Mouse (Mus musculus): ENCODE results near the gene Spint2. TPM values are rescaled to one million over a fixed set of nuclear protein-coding genes. Genes with fewer than 3 reads are reported as not detected.

Gene Spint2
- polyA plus RNA-seq, 1 experiment: 21.4 TPM

DNA sequence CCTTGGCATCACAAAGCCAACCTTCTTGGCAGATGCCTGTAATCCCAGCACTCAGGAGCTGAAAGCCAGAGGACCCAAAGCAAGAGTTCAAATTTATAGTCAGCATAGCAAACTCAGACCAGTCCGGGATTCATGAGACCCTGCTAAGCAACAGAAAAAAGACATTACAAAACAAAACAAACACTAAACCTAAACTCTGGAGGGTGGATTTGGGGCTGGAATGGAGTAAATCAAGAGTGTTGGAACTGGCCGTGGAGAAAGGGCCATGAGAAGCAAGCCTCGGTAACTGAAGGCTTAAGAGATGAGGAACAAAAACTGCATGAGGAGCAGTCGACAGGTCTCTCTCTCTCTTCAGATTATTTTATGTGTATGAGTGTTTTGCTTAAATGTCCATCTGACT, 2.2 kb upstream of the Spint2 start:
- no peak for DNase-seq (ENCODE audit: extremely low spot score in 1 of 2, low spot score in 1 of 2)

DNA sequence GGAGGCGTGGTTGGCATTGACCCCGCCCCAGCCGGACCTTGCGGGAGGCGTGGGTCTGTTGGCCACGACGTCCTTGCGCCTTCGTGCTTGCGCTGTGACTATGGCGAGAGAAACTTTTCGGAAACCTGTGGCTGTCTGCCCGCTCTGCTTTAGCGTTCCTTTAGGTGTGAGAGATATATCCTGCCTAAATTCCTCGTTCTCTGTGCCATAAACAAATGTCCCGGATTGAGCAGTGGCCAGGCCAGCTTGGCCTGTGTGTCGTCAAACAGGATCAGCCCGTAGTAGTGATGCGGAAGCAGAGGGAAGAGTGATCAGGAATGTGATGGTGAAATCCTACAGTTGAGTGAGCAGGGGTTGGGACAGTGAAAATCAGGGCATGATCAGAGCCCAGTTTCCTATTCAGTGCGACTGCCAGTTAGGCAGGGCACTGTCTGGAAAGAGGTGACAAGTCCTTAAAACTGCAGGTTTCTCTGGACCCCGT, 402 bp upstream of the Spint2 start:
- DNase-seq (ENCODE audit: extremely low spot score in 1 of 2, low spot score in 1 of 2): no peak

- no peak for DNase-seq (ENCODE audit: extremely low spot score in 1 of 2, low spot score in 1 of 2)
Measured at GRCm38 (mm10) chr7:29280801-29281200, 911 bp downstream of the Spint2 start.

DNA sequence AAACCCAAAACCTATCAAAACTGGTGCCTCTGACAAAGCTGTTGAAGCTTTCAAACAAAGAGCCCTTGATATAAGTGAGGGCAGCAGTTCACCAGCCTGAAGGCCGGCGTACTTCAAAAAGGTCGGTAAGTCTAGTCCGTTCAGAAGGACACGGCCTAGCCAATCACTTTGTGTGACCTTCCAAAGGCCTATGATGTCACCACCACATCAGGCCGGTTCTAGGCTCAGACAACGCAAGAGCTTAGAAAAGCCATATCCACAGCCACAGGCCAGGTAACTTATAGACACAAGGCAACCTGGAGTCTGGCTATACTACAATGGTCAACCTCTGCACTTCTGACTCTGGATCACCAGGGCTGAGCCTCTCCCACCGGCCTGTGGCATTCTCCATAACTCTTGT, 1.8 kb downstream of the Spint2 start:
- no peak for DNase-seq (ENCODE audit: extremely low spot score in 1 of 2, low spot score in 1 of 2)

DNA sequence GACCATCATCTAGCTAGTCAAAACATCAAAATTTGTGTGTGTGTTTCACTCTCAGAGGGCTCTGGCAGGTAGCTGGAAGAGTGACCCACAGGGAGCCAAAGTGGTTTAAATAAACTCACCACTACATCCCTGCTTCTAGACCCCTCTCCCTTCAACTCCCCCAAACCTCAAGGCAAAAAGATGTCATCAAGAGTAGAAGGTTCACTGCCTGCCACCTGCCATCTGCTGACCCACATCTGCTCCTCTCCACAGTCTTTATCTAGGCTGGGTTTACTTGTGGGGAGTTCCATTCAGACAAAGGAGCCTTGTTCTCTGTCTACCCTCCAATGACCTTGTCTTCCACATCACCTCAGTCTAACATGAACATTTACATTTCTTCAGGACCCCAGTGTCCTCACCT, 2.5 kb downstream of the Spint2 start:
- DNase-seq (ENCODE audit: extremely low spot score in 1 of 2, low spot score in 1 of 2): no peak

- no peak for DNase-seq (ENCODE audit: extremely low spot score in 1 of 2, low spot score in 1 of 2)
Measured at GRCm38 (mm10) chr7:29277510-29277909, 4.2 kb downstream of the Spint2 start.

DNA sequence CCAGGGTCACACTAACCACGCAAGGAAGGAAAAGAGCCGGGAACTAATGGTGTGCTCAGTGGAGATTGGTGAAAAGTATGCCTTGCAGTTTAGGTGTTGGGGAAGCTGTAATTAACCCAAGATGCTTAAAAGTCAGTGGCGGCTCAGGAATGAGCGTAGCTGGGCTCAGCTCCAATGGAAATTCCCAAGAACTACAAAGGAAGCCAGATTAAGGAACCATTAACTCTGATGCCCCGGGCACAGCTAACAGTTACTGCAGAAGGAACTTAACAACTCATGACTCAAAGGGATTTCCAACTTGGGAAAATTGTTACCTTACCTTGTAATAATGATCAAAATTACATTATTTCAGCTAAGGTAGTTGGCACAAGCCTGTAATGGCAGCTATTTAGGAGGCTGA, 5.0 kb downstream of the Spint2 start:
- DNase-seq (ENCODE audit: extremely low spot score in 1 of 2, low spot score in 1 of 2): no peak

DNA sequence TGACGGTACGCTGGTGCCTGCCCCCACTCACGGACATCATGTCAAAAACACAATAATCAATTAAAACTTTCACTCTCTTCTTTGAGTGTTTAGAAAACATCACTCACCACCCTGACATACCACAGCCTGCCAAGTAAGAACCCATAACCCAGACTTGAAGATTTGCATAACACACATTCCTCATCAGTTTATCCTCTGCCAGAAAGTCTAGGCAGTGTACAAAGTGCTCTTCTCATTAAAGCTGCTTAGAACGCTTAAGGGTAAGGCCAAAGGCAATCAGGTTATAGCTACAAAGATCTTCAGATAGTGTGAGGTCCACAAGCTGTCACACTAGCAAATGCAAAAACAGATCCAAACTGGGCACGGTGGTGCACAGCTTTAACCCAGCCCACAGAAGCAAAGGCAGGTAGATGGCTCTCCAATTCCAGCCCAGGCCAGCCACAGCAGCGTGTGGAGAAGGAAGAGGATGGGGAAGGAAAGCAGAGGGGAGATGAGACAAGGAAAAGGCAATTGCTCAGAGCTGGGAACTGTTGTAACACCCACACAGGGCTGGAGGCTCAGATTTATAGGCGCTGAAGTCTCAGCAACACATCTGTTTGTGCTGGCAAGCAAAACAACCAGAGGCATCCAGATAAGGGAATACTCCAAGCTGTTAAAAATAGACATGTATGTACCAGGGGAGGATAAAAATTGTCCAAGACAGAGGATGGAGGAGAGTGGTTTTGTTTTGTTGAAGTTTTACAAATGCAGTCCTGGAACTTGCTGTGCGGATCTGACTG, 9.8 kb downstream of the Spint2 start:
- peak; percentile 22 to 46 for DNase-seq (ENCODE audit: extremely low spot score in 1 of 2, low spot score in 1 of 2)

GRCm38 (mm10) chr7:29270445-29270844, 11.3 kb downstream of the Spint2 start:
- no peak for DNase-seq (ENCODE audit: extremely low spot score in 1 of 2, low spot score in 1 of 2)

DNA sequence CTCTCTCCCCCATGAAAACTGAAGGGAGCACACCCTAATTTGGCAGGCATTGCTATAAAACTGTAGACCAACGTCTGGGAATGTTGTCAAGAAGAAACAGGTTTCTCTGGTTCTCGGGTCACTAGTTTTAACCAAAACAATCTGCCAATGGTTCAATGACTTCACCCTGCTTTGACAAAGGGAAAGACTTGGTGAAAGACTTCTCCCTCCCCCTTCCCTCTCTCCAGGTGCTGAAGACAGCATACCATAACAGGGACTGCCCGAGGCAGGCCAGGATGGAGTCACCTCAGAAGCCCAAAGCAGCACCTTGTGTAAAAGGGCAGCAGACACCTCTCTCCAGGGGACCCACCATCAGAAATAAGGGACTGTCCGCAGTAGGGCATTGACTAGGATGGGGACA, 14.8 kb downstream of the Spint2 start:
- DNase-seq (ENCODE audit: extremely low spot score in 1 of 2, low spot score in 1 of 2): no peak

DNA sequence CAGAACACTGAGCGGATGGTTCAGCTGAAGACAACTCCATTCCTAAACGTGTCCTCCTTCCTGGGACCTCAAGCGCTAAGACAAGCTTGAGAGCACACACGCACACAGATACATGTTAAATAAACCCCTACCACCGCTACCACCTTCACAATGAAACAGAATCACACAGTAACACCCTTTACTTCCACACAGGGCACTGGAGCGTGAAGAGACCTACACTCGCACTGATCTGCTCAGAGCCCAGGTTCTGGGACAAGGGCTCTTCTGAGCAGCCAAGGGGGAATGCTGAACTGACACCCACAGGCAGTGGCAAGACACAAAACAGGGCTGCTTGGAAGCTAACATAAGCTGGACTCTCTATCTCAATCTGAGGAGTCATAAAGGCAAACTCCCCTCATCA, 16.1 kb downstream of the Spint2 start:
- DNase-seq (ENCODE audit: extremely low spot score in 1 of 2, low spot score in 1 of 2): no peak

DNA sequence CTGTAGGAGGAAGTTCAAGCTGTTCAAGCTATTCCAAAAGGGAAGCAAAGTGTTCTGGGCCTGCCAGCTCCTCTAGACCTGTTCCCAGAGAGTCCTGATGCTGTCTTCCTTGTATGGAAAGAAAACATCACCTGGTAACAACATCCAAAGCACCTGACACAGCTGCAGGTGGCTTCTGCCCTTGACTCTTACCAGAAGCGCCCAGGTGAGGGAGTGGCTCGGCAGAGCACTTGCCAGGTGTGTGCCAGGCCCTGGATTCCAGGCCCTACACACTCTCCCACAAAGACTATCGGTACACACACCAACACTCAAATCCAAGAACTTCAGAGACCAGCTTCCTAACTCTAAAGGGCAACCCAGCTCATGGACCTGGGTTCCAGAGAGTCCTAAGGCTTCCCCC, 17.9 kb downstream of the Spint2 start:
- DNase-seq (ENCODE audit: extremely low spot score in 1 of 2, low spot score in 1 of 2): no peak

- no peak for DNase-seq (ENCODE audit: extremely low spot score in 1 of 2, low spot score in 1 of 2)
Measured at GRCm38 (mm10) chr7:29262151-29262550, 19.6 kb downstream of the Spint2 start.

DNA sequence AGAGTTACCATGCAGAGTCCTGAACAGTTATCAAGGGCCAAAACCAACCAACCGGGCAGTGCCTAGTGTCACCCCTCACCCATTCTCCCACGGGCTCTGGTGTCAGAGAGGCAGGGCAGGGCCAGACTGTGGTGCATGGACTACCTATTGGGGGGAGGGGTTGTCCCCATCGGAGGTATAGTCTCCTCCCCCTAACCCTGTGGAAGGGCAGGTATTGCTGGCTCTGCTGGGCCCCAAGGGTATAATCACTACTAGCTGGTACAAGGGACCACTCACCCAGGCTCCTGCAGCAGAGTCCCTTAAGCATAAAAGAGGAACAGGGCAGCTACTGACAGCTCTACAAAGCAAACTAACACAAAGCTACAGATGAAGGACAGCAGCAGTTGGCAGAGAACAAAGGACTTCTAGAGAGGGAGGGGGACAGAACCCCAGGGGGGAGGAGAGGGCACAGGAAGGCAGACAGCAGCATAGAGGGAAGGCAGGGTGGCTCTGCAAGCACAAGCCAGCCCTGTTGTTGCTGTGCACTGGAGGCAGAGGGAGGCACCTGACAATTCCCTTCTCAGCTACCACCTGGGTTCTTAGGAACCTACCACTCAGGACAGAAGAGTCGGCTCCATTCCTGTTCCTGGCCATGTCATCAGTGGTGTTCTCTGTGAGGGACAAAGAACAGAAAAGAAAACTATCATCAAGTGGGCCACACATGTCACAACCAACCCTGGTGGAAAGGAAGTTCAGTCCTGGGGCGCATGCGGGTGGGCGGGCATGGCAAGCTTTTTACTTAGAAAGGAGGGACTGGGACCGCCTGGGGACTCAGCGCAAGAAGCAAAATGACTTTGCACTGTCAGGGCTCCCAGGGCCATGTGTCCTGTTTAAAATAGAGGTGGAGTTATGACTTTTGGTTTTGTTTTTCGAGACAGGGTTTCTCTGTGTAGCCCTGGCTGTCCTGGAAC, 21.7 kb downstream of the Spint2 start:
- no peak for DNase-seq (ENCODE audit: extremely low spot score in 1 of 2, low spot score in 1 of 2)

DNA sequence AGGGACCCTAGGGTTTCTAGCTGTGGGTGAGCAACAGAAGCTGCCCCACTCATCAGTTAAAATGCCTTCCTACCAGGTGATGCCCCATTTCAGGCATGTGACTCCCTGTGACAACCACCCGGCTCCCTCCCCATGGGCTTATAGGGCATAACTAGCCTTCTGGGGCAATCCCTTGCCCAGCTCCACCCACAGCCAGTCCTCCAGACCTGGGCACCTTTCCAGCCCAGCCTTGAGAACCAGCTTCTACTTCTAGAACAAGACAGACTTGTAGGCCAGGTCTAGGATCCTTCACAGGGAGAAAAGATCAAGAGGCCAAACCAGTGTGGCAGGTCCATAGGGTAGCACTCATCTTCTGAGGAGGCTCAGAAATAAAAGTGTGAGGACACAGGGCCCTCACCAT, 24.3 kb downstream of the Spint2 start:
- no peak for DNase-seq (ENCODE audit: extremely low spot score in 1 of 2, low spot score in 1 of 2)

DNA sequence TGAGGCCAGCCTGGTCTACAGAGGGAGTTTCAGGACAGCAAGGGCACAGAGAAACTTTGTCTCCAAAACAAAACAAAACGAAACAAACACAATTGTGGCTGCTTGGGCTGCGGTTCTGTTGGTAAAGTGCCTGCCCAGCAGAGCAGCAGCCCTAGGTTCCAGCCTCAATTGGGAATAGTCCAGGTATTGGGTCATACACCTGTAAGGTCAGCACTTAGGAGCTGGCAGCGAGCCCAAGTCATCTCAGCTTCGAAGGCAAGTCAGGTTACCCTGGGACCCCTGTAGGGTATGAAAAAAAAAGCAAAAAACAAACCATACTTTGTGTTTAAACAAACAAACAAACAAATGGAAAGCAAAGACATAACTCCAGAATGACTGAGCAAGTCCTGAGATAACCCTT, 25.8 kb downstream of the Spint2 start:
- no peak for DNase-seq (ENCODE audit: extremely low spot score in 1 of 2, low spot score in 1 of 2)

DNA sequence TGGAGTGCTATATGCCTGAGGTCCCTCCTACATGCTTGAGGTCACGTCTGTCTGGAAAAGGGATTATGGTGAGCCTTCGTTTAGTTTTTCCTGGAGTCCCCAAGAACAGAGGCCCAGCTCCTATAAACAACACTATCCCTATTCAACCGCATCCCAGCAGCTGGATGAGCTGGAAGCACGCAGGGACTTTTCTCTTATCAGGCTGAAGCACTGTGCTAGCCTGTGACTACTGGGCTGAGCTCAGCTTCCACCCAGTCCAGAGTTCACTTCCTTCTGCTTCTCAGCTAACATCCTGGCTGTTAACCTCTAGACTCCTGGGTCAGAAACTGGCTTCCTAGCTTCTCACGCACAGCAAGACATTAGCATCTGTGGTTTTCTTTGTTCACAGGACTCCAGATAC, 27.9 kb downstream of the Spint2 start:
- no peak for DNase-seq (ENCODE audit: extremely low spot score in 1 of 2, low spot score in 1 of 2)

DNA sequence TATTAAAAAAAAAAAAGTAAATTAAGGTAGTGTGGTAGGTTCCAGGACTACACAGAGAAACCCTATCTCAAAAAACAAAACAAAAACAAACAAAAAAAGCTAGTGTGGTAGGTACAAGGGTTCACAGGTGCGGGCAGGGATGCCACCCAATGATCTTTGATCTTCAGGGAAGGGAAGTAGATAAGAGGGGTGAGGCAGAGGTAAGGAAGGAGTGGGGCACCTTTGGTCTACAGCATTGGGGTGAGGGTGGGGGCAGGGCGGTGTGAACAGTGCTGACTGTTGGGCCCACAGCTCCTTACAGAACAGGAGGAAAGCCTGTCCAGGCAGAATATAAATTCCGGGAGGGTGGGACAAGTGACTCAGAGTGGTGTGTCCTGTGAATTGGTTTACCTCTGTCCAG, 30.5 kb downstream of the Spint2 start:
- no peak for DNase-seq (ENCODE audit: extremely low spot score in 1 of 2, low spot score in 1 of 2)

DNA sequence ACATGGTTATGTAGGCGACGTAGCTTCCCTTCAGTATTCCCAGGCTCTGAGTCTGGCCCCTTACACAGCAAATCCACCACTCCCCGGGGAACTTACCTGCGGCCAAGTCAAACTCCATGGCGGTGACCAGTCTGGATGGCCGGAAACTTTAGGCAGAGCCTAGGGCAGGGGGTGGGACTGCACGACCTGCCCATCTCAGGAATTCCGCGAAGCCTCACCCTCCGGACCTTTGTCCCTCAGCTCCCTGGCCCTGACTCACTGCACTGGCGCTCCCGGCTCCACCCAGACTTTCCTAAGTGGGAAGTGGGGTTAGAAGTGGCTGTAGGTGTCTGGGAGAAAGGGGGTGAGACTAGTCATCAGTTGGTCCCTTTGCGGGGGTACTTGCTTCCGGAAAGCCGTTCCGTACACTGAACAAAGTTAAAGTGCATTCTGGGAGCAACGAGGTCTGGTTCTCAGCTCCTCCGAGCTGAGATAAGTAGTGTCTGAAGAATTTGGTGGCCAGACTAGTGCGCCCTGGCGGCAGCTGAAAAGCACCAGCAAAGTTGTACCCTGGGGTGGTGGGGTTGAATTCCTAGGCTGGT, 33.4 kb downstream of the Spint2 start, which contains the start of gene 2200002D01Rik:
2200002D01Rik (minus strand) TSS at position 206 of the 581 bp plus-strand sequence.
- no peak for DNase-seq (ENCODE audit: extremely low spot score in 1 of 2, low spot score in 1 of 2)

GRCm38 (mm10) chr7:29247706-29248105, 34.0 kb downstream of the Spint2 start:
- no peak for DNase-seq (ENCODE audit: extremely low spot score in 1 of 2, low spot score in 1 of 2)

- DNase-seq (ENCODE audit: extremely low spot score in 1 of 2, low spot score in 1 of 2): peak in 1 of 2 experiments; percentile 80
Measured at GRCm38 (mm10) chr7:29247314-29247700, 34.4 kb downstream of the Spint2 start.

Data from frontal cortex, adult 2 months (tissue).